Mouse (Mus musculus): Measurements from ENCODE around the gene Zbtb45. TPM values are rescaled to one million over a fixed set of nuclear protein-coding genes. Genes with fewer than 3 reads are reported as not detected.

The Zbtb45 gene
- polyA plus RNA-seq, 1 experiment from 2014 or later, result 29.4 TPM

GRCm38 (mm10) chr7:12995862-12996261 is 14.0 kb downstream of the Zbtb45 start:
- Histone ChIP-seq H3K4me2 (replicated peaks) (no peak overlapping the region), H3K4me3 (replicated peaks) (no peak overlapping the region), H3K9me3 (replicated peaks) (no peaks in the 10 kb centered on the region), H3K27me3 (no peaks in the 10 kb centered on the region), H3K4me1 (no peaks in the 10 kb centered on the region), H3K9ac (no peak overlapping the region), H3K36me3 (no peaks in the 10 kb centered on the region), H3K27ac (replicated peaks) (no peak overlapping the region)
- no peak for ATAC-seq (ENCODE audit: insufficient number of reproducible peaks, low FRiP score, low TSS enrichment, low read depth)

GRCm38 (mm10) chr7:12993148-12993547 is 16.7 kb downstream of the Zbtb45 start:
- Histone ChIP-seq H3K36me3 (no peaks in the 10 kb centered on the region), H3K4me3 (replicated peaks) (no peak overlapping the region), H3K9me3 (replicated peaks) (no peaks in the 10 kb centered on the region), H3K4me2 (replicated peaks) (no peak overlapping the region), H3K27me3 (no peaks in the 10 kb centered on the region), H3K9ac (no peak overlapping the region), H3K4me1 (no peaks in the 10 kb centered on the region), H3K27ac (replicated peaks) (no peak overlapping the region)
- whole genome bisulfite sequencing, result 91% methylated on average over 10 of the region's 10 CpGs
- ATAC-seq (ENCODE audit: insufficient number of reproducible peaks, low FRiP score, low TSS enrichment, low read depth), result no peak

GRCm38 (mm10) chr7:12992222-12992621 is 17.6 kb downstream of the Zbtb45 start:
- Histone ChIP-seq H3K9me3 (replicated peaks) (no peaks in the 10 kb centered on the region), H3K27me3 (no peaks in the 10 kb centered on the region), H3K4me3 (replicated peaks) (no peak overlapping the region), H3K9ac (no peak overlapping the region), H3K4me1 (no peaks in the 10 kb centered on the region), H3K27ac (replicated peaks) (no peak overlapping the region), H3K4me2 (replicated peaks) (no peak overlapping the region), H3K36me3 (no peaks in the 10 kb centered on the region)
- 7% methylated on average over 3 of the region's 3 CpGs for WGBS
- no peak for ATAC-seq (ENCODE audit: insufficient number of reproducible peaks, low FRiP score, low TSS enrichment, low read depth)

GRCm38 (mm10) chr7:12987409-12988189 is 22.2 kb downstream of the Zbtb45 start:
- Histone ChIP-seq H3K9ac (no peak overlapping the region), H3K27ac (replicated peaks) (no peak overlapping the region), H3K4me3 (replicated peaks) (no peak overlapping the region), H3K36me3 (no peaks in the 10 kb centered on the region), H3K27me3 (no peaks in the 10 kb centered on the region), H3K4me1 (no peaks in the 10 kb centered on the region), H3K9me3 (replicated peaks) (no peaks in the 10 kb centered on the region), H3K4me2 (replicated peaks) (no peak overlapping the region)
- no peak for ATAC-seq (ENCODE audit: insufficient number of reproducible peaks, low FRiP score, low TSS enrichment, low read depth)
- 77% methylated on average over 8 of the region's 8 CpGs for WGBS

GRCm38 (mm10) chr7:12986906-12987305 is 22.9 kb downstream of the Zbtb45 start:
- H3K4me1 ChIP-seq, result no peaks in the 10 kb centered on the region
- H3K9me3 ChIP-seq (replicated peaks), result no peaks in the 10 kb centered on the region
- no peak overlapping the region for H3K4me3 ChIP-seq (replicated peaks)
- no peak overlapping the region for H3K27ac ChIP-seq (replicated peaks)
- H3K36me3 ChIP-seq, result no peaks in the 10 kb centered on the region
- WGBS, result 86% methylated on average over 8 of the region's 8 CpGs
- H3K4me2 ChIP-seq (replicated peaks), result no peak overlapping the region
- no peak overlapping the region for H3K9ac ChIP-seq
- no peak for ATAC-seq (ENCODE audit: insufficient number of reproducible peaks, low FRiP score, low TSS enrichment, low read depth)
- no peaks in the 10 kb centered on the region for H3K27me3 ChIP-seq

GRCm38 (mm10) chr7:12985724-12986123 is 24.1 kb downstream of the Zbtb45 start:
- 87% methylated on average over 1 of the region's 1 CpGs for WGBS

GRCm38 (mm10) chr7:12980291-12980690 is 29.5 kb downstream of the Zbtb45 start:
- Histone ChIP-seq H3K36me3 (no peaks in the 10 kb centered on the region), H3K27ac (replicated peaks) (no peak overlapping the region), H3K4me1 (peaks cover 15% of the 10 kb centered on the region), H3K9me3 (replicated peaks) (no peaks in the 10 kb centered on the region), H3K27me3 (no peaks in the 10 kb centered on the region), H3K9ac (no peak overlapping the region), H3K4me3 (replicated peaks) (no peak overlapping the region), H3K4me2 (replicated peaks) (no peak overlapping the region)
- ATAC-seq (ENCODE audit: insufficient number of reproducible peaks, low FRiP score, low TSS enrichment, low read depth), result no peak
- 85% methylated on average over 7 of the region's 7 CpGs for WGBS

More at GRCm38 (mm10) chr7:12985724-12986123, 24.1 kb downstream of the Zbtb45 start:
- H3K27ac ChIP-seq (replicated peaks), result no peak overlapping the region
- H3K9ac ChIP-seq, result no peak overlapping the region
- no peaks in the 10 kb centered on the region for H3K27me3 ChIP-seq
- H3K4me2 ChIP-seq (replicated peaks), result no peak overlapping the region
- no peaks in the 10 kb centered on the region for H3K4me1 ChIP-seq
- no peaks in the 10 kb centered on the region for H3K9me3 ChIP-seq (replicated peaks)
- no peaks in the 10 kb centered on the region for H3K36me3 ChIP-seq
- no peak overlapping the region for H3K4me3 ChIP-seq (replicated peaks)
- no peak for ATAC-seq (ENCODE audit: insufficient number of reproducible peaks, low FRiP score, low TSS enrichment, low read depth)

- 77% methylated on average over 6 of the region's 6 CpGs for WGBS
- Histone ChIP-seq H3K9ac (no peak overlapping the region), H3K4me1 (peaks cover 15% of the 10 kb centered on the region), H3K27ac (replicated peaks) (no peak overlapping the region), H3K4me3 (replicated peaks) (no peak overlapping the region), H3K36me3 (no peaks in the 10 kb centered on the region), H3K4me2 (replicated peaks) (no peak overlapping the region), H3K27me3 (no peaks in the 10 kb centered on the region), H3K9me3 (replicated peaks) (no peaks in the 10 kb centered on the region)
- no peak for ATAC-seq (ENCODE audit: insufficient number of reproducible peaks, low FRiP score, low TSS enrichment, low read depth)
Observed at GRCm38 (mm10) chr7:12979776-12980175, 30.1 kb downstream of the Zbtb45 start.

- no peak for ATAC-seq (ENCODE audit: insufficient number of reproducible peaks, low FRiP score, low TSS enrichment, low read depth)
- no peaks in the 10 kb centered on the region for H3K9me3 ChIP-seq (replicated peaks)
- H3K36me3 ChIP-seq, result no peaks in the 10 kb centered on the region
- H3K27ac ChIP-seq (replicated peaks), result no peak overlapping the region; the same call in 1 of the 2 replicates
- 0 out of 2 replicates have a peak overlapping the region, but pooled peaks have one; percentile 75 for H3K4me2 ChIP-seq (replicated peaks)
- peaks cover 15% of the 10 kb centered on the region for H3K4me1 ChIP-seq
- H3K9ac ChIP-seq, result no peak overlapping the region
- 83% methylated on average over 18 of the region's 18 CpGs for WGBS
- no peaks in the 10 kb centered on the region for H3K27me3 ChIP-seq
- H3K4me3 ChIP-seq (replicated peaks), result no peak overlapping the region
Observed at GRCm38 (mm10) chr7:12978931-12979722, 30.7 kb downstream of the Zbtb45 start.

- H3K4me3 ChIP-seq (replicated peaks), result peak within 1 kb of the TSS; percentile 68
- no peaks in the 10 kb centered on the region for H3K27me3 ChIP-seq
- peak within 1 kb of the TSS; percentile 49 for H3K9ac ChIP-seq
- peak within 1 kb of the TSS; percentile 97 for H3K27ac ChIP-seq (replicated peaks)
- peak within 1 kb of the TSS; percentile 75 for H3K4me2 ChIP-seq (replicated peaks)
- H3K4me1 ChIP-seq, result peaks cover 15% of the 10 kb centered on the region
- H3K36me3 ChIP-seq, result peaks cover 4% of the 10 kb centered on the region; the same call in 1 of the 2 replicates
- no peaks in the 10 kb centered on the region for H3K9me3 ChIP-seq (replicated peaks)
- peak; percentile 99 for ATAC-seq (ENCODE audit: insufficient number of reproducible peaks, low FRiP score, low TSS enrichment, low read depth)
- WGBS, result under 1% methylated on average over 49 of the region's 49 CpGs
Observed at GRCm38 (mm10) chr7:12977682-12978389, 32.0 kb downstream of the Zbtb45 start, which contains the start of gene Zfp446. Gene Zfp446 (plus strand): TSS chr7:12977848.

GRCm38 (mm10) chr7:12970906-12971305 is 38.9 kb downstream of the Zbtb45 start:
- H3K36me3 ChIP-seq, result peaks cover 46% of the 10 kb centered on the region
- H3K9me3 ChIP-seq (replicated peaks), result no peaks in the 10 kb centered on the region
- no peak overlapping the region for H3K4me2 ChIP-seq (replicated peaks)
- WGBS, result 95% methylated on average over 25 of the region's 25 CpGs
- no peak overlapping the region for H3K27ac ChIP-seq (replicated peaks)
- H3K27me3 ChIP-seq, result no peaks in the 10 kb centered on the region
- no peak overlapping the region for H3K4me3 ChIP-seq (replicated peaks)
- H3K9ac ChIP-seq, result no peak overlapping the region
- H3K4me1 ChIP-seq, result peaks cover 7% of the 10 kb centered on the region
- ATAC-seq (ENCODE audit: insufficient number of reproducible peaks, low FRiP score, low TSS enrichment, low read depth), result no peak

Measured in embryonic facial prominence, embryonic 15.5 days (tissue).